Mouse (Mus musculus): ENCODE data around the gene Uba3.

GRCm38 (mm10) chr6:97147755-97148382, 57.6 kb downstream of the Uba3 start:
- TF ChIP-seq CTCF (IDR thresholded peaks at IDR 0.05; ENCODE audit: control insufficient read depth, insufficient read depth, insufficient read length) = no peak
- TF ChIP-seq USF1 (IDR thresholded peaks at IDR 0.05; ENCODE audit: low read depth) = no peak
- no peak for TF ChIP-seq MYOD1 (IDR thresholded peaks at IDR 0.05; ENCODE audit: control insufficient read depth, insufficient read length, low read depth)
- no peak for TF ChIP-seq MAX (IDR thresholded peaks at IDR 0.05)
- TF ChIP-seq MYOG (IDR thresholded peaks at IDR 0.05; ENCODE audit: control insufficient read depth, extremely low read depth, insufficient read length) = no peak
- TF ChIP-seq CEBPB (IDR thresholded peaks at IDR 0.05; ENCODE audit: low read depth) = no peak
- no peak for TF ChIP-seq FOSL1 (IDR thresholded peaks at IDR 0.05; ENCODE audit: insufficient read depth, low read length, poor library complexity, severe bottlenecking)

All from C2C12 (cell line).